Mouse (Mus musculus) kidney, embryonic 15.5 days (tissue): ENCODE results near the gene Nit1. TPM values are rescaled to one million over a fixed set of nuclear protein-coding genes. Genes with fewer than 3 reads are reported as not detected.
"Not testable (repeated sequence)": the region's sequence is repeated elsewhere in the genome, so short reads cannot be mapped to it uniquely, and the experiment has no call there.

Experiments used
- ATAC-seq: fragments of 200-750 bp; cut with Nextera tagmentation; replicated peaks from 2 replicates; pipeline ENCODE4 v1.8.0; 2017; ENCODE audit warnings: moderate TSS enrichment; ENCODE audit not compliant: low FRiP score
- H3K27ac ChIP-seq: fragments of 300-500 bp; sonication (generic); 2 replicates; pipeline ENCODE4 v1.5.1; 2015; ENCODE audit warnings: mild to moderate bottlenecking, inconsistent platforms
- H3K27me3 ChIP-seq: fragments of 300-500 bp; sonication (generic); 2 replicates; pipeline ENCODE4 v1.6.1; 2015; ENCODE audit warnings: inconsistent platforms
- H3K36me3 ChIP-seq: fragments of 300-500 bp; sonication (generic); 2 replicates; pipeline ENCODE4 v1.6.1; 2015; ENCODE audit warnings: inconsistent platforms
- H3K4me1 ChIP-seq: fragments of 300-500 bp; sonication (generic); 2 replicates; pipeline ENCODE4 v1.6.1; 2015; ENCODE audit warnings: inconsistent platforms
- H3K4me2 ChIP-seq: fragments of 300-500 bp; sonication (generic); 2 replicates; pipeline ENCODE4 v1.6.1; 2015; ENCODE audit warnings: moderate library complexity, mild to moderate bottlenecking, inconsistent platforms
- H3K4me3 ChIP-seq: fragments of 300-500 bp; sonication (generic); replicated peaks from 2 replicates; pipeline ENCODE4 v1.5.1; 2015; ENCODE audit warnings: mild to moderate bottlenecking, inconsistent platforms
- H3K9ac ChIP-seq: fragments of 300-500 bp; sonication (generic); 2 replicates; pipeline ENCODE4 v1.6.1; 2015; ENCODE audit warnings: mild to moderate bottlenecking, inconsistent platforms
- H3K9me3 ChIP-seq: fragments of 300-500 bp; sonication (generic); replicated peaks from 2 replicates; pipeline ENCODE4 v1.6.1; 2016; ENCODE audit warnings: inconsistent platforms
- WGBS: fragments of 180-500 bp; shearing (Covaris S2); methylation state at CpG from one replicate; pipeline ENCODE4 v1.1.7; 2015; ENCODE audit warnings: mixed read lengths; 5-methylcytosine and 5-hydroxymethylcytosine counted together
- polyA plus RNA-seq: library from polyadenylated mRNA; unstranded; fragments of >200 nt; fragmentation: Nextera tagmentation; extraction: Ambion mirVana; gene quantifications from 2 replicates; pipeline ENCODE4 v1.2.1, GENCODE M21; 2015

Nit1 gene
- polyA plus RNA-seq, 1 experiment from 2014 or later: 47.8 TPM

GRCm38 (mm10) chr1:171322012-171322411 is 23.4 kb downstream of the Nit1 start:
- H3K27me3 ChIP-seq: no peaks in the 10 kb centered on the region
- peak; percentile 74; the same call in 1 of the 2 replicates for ATAC-seq

GRCm38 (mm10) chr1:171321415-171321814 is 24.0 kb downstream of the Nit1 start:
- Histone ChIP-seq H3K4me3 (no peak overlapping the region), H3K27me3 (no peaks in the 10 kb centered on the region), H3K36me3 (peaks cover 20% of the 10 kb centered on the region; the same call in 1 of the 2 replicates), H3K9me3 (no peaks in the 10 kb centered on the region), H3K4me2 (no peak overlapping the region), H3K4me1 (peaks cover 6% of the 10 kb centered on the region; the same call in 1 of the 2 replicates), H3K9ac (no peak overlapping the region), H3K27ac (no peak overlapping the region)
- no peak for ATAC-seq

More at GRCm38 (mm10) chr1:171322012-171322411, 23.4 kb downstream of the Nit1 start:
- peaks cover 21% of the 10 kb centered on the region; the same call in 1 of the 2 replicates for H3K36me3 ChIP-seq
- no peak overlapping the region for H3K9ac ChIP-seq
- H3K9me3 ChIP-seq: no peaks in the 10 kb centered on the region
- no peak overlapping the region for H3K4me2 ChIP-seq
- 83% methylated on average over 1 of the region's 1 CpGs for WGBS
- no peak overlapping the region for H3K4me3 ChIP-seq
- H3K27ac ChIP-seq: 0 out of 2 replicates have a peak overlapping the region, but pooled peaks have one; percentile 9
- H3K4me1 ChIP-seq: peaks cover 8% of the 10 kb centered on the region

GRCm38 (mm10) chr1:171320151-171320550 is 25.3 kb downstream of the Nit1 start:
- H3K27me3 ChIP-seq: no peaks in the 10 kb centered on the region
- 21% methylated on average over 5 of the region's 5 CpGs for WGBS
- 0 out of 2 replicates have a peak overlapping the region, but pooled peaks have one; percentile 24 for H3K9ac ChIP-seq
- peak overlapping the region; percentile 51 for H3K4me2 ChIP-seq
- peak overlapping the region; percentile 33 for H3K4me3 ChIP-seq
- ATAC-seq: no peak
- H3K9me3 ChIP-seq: no peaks in the 10 kb centered on the region
- H3K4me1 ChIP-seq: peaks cover 6% of the 10 kb centered on the region; the same call in 1 of the 2 replicates
- no peak overlapping the region for H3K27ac ChIP-seq
- H3K36me3 ChIP-seq: 0 out of 2 replicates have a peak, but pooled peaks cover 9% of the 10 kb centered on the region

- 0 out of 2 replicates have a peak, but pooled peaks cover 5% of the 10 kb centered on the region for H3K36me3 ChIP-seq
- peak overlapping the region; percentile 33 for H3K4me3 ChIP-seq
- WGBS: 15% methylated on average over 7 of the region's 7 CpGs
- H3K9me3 ChIP-seq: no peaks in the 10 kb centered on the region
- H3K27me3 ChIP-seq: no peaks in the 10 kb centered on the region
- no peak for ATAC-seq
- peaks cover 6% of the 10 kb centered on the region; the same call in 1 of the 2 replicates for H3K4me1 ChIP-seq
- H3K9ac ChIP-seq: 0 out of 2 replicates have a peak overlapping the region, but pooled peaks have one; percentile 24
- H3K27ac ChIP-seq: no peak overlapping the region
- H3K4me2 ChIP-seq: peak overlapping the region; percentile 51
These were observed 25.7 kb downstream of the Nit1 start for GRCm38 (mm10) chr1:171319748-171320147.

GRCm38 (mm10) chr1:171309321-171309720 is 36.1 kb downstream of the Nit1 start:
- Histone ChIP-seq H3K36me3 (no peaks in the 10 kb centered on the region), H3K4me1 (no peaks in the 10 kb centered on the region), H3K4me2 (no peak overlapping the region), H3K4me3 (no peak overlapping the region), H3K27ac (no peak overlapping the region), H3K27me3 (no peaks in the 10 kb centered on the region), H3K9me3 (no peaks in the 10 kb centered on the region), H3K9ac (no peak overlapping the region)
- WGBS: 69% methylated on average over 2 of the region's 2 CpGs
- no peak for ATAC-seq

- H3K27me3 ChIP-seq, H3K9me3 ChIP-seq, H3K9ac ChIP-seq, H3K36me3 ChIP-seq, H3K27ac ChIP-seq, H3K4me3 ChIP-seq, ATAC-seq, H3K4me2 ChIP-seq, H3K4me1 ChIP-seq: not testable (repeated sequence)
- 75% methylated on average over 5 of the region's 5 CpGs for WGBS
These were observed 39.3 kb downstream of the Nit1 start for GRCm38 (mm10) chr1:171306157-171306556.

GRCm38 (mm10) chr1:171298226-171298625 is 47.2 kb downstream of the Nit1 start:
- no peak overlapping the region for H3K27ac ChIP-seq
- H3K4me2 ChIP-seq: no peak overlapping the region
- peaks cover 7% of the 10 kb centered on the region for H3K4me1 ChIP-seq
- no peak for ATAC-seq
- WGBS: 70% methylated on average over 3 of the region's 3 CpGs
- no peaks in the 10 kb centered on the region for H3K36me3 ChIP-seq
- no peaks in the 10 kb centered on the region for H3K9me3 ChIP-seq
- H3K9ac ChIP-seq: no peak overlapping the region
- H3K4me3 ChIP-seq: no peak overlapping the region
- peaks cover 22% of the 10 kb centered on the region for H3K27me3 ChIP-seq

GRCm38 (mm10) chr1:171295063-171295402 is 50.4 kb downstream of the Nit1 start:
- Histone ChIP-seq H3K4me3 (peak overlapping the region; percentile 79), H3K9me3 (no peaks in the 10 kb centered on the region), H3K27me3 (peaks cover 19% of the 10 kb centered on the region), H3K9ac (peak overlapping the region; percentile 74; the same call in 1 of the 2 replicates), H3K36me3 (peaks cover 11% of the 10 kb centered on the region), H3K4me1 (peaks cover 10% of the 10 kb centered on the region), H3K4me2 (peak overlapping the region; percentile 73), H3K27ac (peak overlapping the region; percentile 96)
- 13% methylated on average over 3 of the region's 3 CpGs for WGBS
- no peak for ATAC-seq

GRCm38 (mm10) chr1:171294298-171295062 is 51.0 kb downstream of the Nit1 start, which contains the start of gene Ufc1:
Gene Ufc1 (minus strand): TSS chr1:171295024.
- H3K4me1 ChIP-seq: peaks cover 10% of the 10 kb centered on the region
- peak; percentile 83 for ATAC-seq
- under 1% methylated on average over 42 of the region's 42 CpGs for WGBS
- peaks cover 19% of the 10 kb centered on the region for H3K27me3 ChIP-seq
- H3K36me3 ChIP-seq: peaks cover 16% of the 10 kb centered on the region
- peak within 1 kb of the TSS; percentile 96 for H3K27ac ChIP-seq
- peak within 1 kb of the TSS; percentile 79 for H3K4me3 ChIP-seq
- no peaks in the 10 kb centered on the region for H3K9me3 ChIP-seq
- H3K4me2 ChIP-seq: peak within 1 kb of the TSS; percentile 73
- H3K9ac ChIP-seq: peak within 1 kb of the TSS; percentile 74

- no peaks in the 10 kb centered on the region for H3K9me3 ChIP-seq
- ATAC-seq: no peak
- peaks cover 22% of the 10 kb centered on the region for H3K36me3 ChIP-seq
- 34% methylated on average over 5 of the region's 5 CpGs for WGBS
- H3K27ac ChIP-seq: peak overlapping the region; percentile 96
- peaks cover 10% of the 10 kb centered on the region for H3K4me1 ChIP-seq
- H3K4me3 ChIP-seq: peak overlapping the region; percentile 79
- peak overlapping the region; percentile 74 for H3K9ac ChIP-seq
- peak overlapping the region; percentile 73 for H3K4me2 ChIP-seq
- peaks cover 19% of the 10 kb centered on the region for H3K27me3 ChIP-seq
These were observed 51.5 kb downstream of the Nit1 start for GRCm38 (mm10) chr1:171293906-171294297.

GRCm38 (mm10) chr1:171293351-171293750 is 52.1 kb downstream of the Nit1 start:
- peak overlapping the region; percentile 73 for H3K4me2 ChIP-seq
- peaks cover 27% of the 10 kb centered on the region for H3K36me3 ChIP-seq
- peaks cover 14% of the 10 kb centered on the region for H3K27me3 ChIP-seq
- WGBS: 85% methylated on average over 3 of the region's 3 CpGs
- no peak for ATAC-seq
- no peak overlapping the region for H3K9ac ChIP-seq
- H3K9me3 ChIP-seq: no peaks in the 10 kb centered on the region
- H3K4me3 ChIP-seq: peak overlapping the region; percentile 79
- no peak overlapping the region for H3K27ac ChIP-seq
- peaks cover 12% of the 10 kb centered on the region for H3K4me1 ChIP-seq

- H3K9ac ChIP-seq: no peak overlapping the region
- H3K4me1 ChIP-seq: peaks cover 34% of the 10 kb centered on the region
- H3K9me3 ChIP-seq: no peaks in the 10 kb centered on the region
- ATAC-seq: no peak
- no peaks in the 10 kb centered on the region for H3K27me3 ChIP-seq
- H3K27ac ChIP-seq: peak overlapping the region; percentile 24; the same call in 1 of the 2 replicates
- H3K4me3 ChIP-seq: peak overlapping the region; percentile 95
- H3K4me2 ChIP-seq: peak overlapping the region; percentile 64
- 68% methylated on average over 4 of the region's 4 CpGs for WGBS
- H3K36me3 ChIP-seq: peaks cover 62% of the 10 kb centered on the region
These were observed 57.1 kb downstream of the Nit1 start for GRCm38 (mm10) chr1:171288328-171288727.
